Mouse (Mus musculus) heart, embryonic 14.5 days (tissue): ENCODE results near the gene Gm20521. TPM values are rescaled to one million over a fixed set of nuclear protein-coding genes. Genes with fewer than 3 reads are reported as not detected.

ENCODE experiments used
- ATAC-seq: fragments of 200-750 bp; cut with Nextera tagmentation; 2 replicates; pipeline ENCODE4 v1.8.0; 2017; ENCODE audit warnings: low read depth, moderate TSS enrichment; ENCODE audit not compliant: insufficient number of reproducible peaks, insufficient read depth, low FRiP score
- H3K27ac ChIP-seq, 2 experiments: fragments of 200-500 bp in 1 of 2; fragments of 300-500 bp in 1 of 2; sonication (generic) in 1 of 2; replicated peaks in 1 of 2; 2 replicates each; pipeline ENCODE4 v1.5.1; 2012 to 2014; ENCODE audit warnings: low read depth in 2 of 2, low read length in 2 of 2, control low read depth in 1 of 2, mild to moderate bottlenecking in 1 of 2, mixed read lengths in 1 of 2; ENCODE audit not compliant: control insufficient read depth in 1 of 2, insufficient read depth in 1 of 2
- H3K27me3 ChIP-seq: fragments of 300-500 bp; sonication (generic); 2 replicates; pipeline ENCODE4 v1.6.1; 2014; ENCODE audit warnings: mild to moderate bottlenecking, low read length, control low read depth; ENCODE audit not compliant: control insufficient read depth, insufficient read depth
- H3K36me3 ChIP-seq: fragments of 300-500 bp; sonication (generic); 2 replicates; pipeline ENCODE4 v1.6.1; 2014; ENCODE audit warnings: mild to moderate bottlenecking, control low read depth, low read length, mixed read lengths; ENCODE audit not compliant: control insufficient read depth, insufficient read depth
- H3K4me1 ChIP-seq, 2 experiments: fragments of 200-500 bp in 1 of 2; fragments of 300-500 bp in 1 of 2; sonication (generic) in 1 of 2; 2 replicates each; pipeline ENCODE4 v1.6.1; 2012 to 2014; ENCODE audit warnings: low read length in 2 of 2, control low read depth in 1 of 2, mixed read lengths in 1 of 2; ENCODE audit not compliant: control insufficient read depth in 2 of 2, insufficient read depth in 2 of 2
- H3K4me2 ChIP-seq: fragments of 300-500 bp; sonication (generic); 2 replicates; pipeline ENCODE4 v1.6.1; 2014; ENCODE audit warnings: mild to moderate bottlenecking, low read length
- H3K4me3 ChIP-seq, 2 experiments: fragments of 200-500 bp in 1 of 2; fragments of 300-500 bp in 1 of 2; sonication (generic) in 1 of 2; 2 replicates each; pipeline ENCODE4 v1.5.1; 2012 to 2014; ENCODE audit warnings: low read length in 2 of 2, mild to moderate bottlenecking in 2 of 2, control low read depth in 1 of 2, low read depth in 1 of 2, moderate library complexity in 1 of 2; ENCODE audit not compliant: control insufficient read depth in 1 of 2, insufficient read depth in 1 of 2
- H3K9ac ChIP-seq: fragments of 300-500 bp; sonication (generic); 2 replicates; pipeline ENCODE4 v1.6.1; 2014; ENCODE audit warnings: mild to moderate bottlenecking, low read length
- H3K9me3 ChIP-seq: fragments of 300-500 bp; sonication (generic); 2 replicates; pipeline ENCODE4 v1.6.1; 2016; ENCODE audit warnings: low read length, control low read depth; ENCODE audit not compliant: control insufficient read depth
- WGBS: fragments of 180-500 bp; shearing (Covaris S2); extraction: QIAGEN DNeasy Blood & Tissue Kit; methylation state at CpG from one replicate; pipeline ENCODE4 v1.1.7; 2014; 5-methylcytosine and 5-hydroxymethylcytosine counted together
- polyA plus RNA-seq: library from polyadenylated mRNA; unstranded; fragments of >200 nt; fragmentation: Nextera tagmentation; extraction: Ambion mirVana; gene quantifications from 2 replicates; pipeline ENCODE4 v1.2.1, GENCODE M21; 2014

Gm20521 gene
- polyA plus RNA-seq, 1 experiment from 2014 or later, result not detected

DNA sequence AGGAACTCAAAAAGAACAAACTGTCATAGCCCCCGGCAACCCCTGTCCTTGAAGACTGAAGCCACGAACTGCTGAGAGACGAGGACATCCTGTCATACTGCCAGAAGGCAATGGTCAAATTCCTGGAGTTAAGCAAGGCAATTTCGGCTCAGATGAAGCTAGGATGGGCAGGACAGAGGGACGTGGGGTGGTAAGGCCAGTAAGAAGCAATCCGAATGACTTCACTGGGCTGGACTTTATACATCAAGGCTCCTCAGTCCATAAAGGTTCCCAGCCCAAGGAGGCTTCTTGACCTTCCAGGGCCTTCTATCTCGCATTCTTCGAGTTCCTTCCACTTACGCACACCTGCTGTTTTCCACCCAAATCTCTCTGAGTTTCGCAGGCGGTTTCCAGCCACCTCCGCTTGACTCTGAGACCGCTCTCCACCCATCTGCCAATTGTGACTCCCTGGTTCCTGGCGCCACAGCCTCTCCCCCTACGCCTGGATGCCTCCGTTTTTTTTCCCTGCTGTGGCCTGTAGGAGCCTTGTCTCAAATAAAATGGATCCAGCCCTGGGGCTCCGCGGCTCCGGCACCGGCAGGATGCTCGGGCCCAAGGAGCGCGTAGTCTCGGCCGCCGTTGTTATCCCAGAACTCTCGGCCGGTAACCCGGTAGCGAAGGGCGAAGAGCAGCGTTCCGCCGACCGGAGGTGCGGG, 7.2 kb upstream of the Gm20521 start:
- peak overlapping the region; percentile 78 to 79 for H3K27ac ChIP-seq
- H3K9ac ChIP-seq, result peak overlapping the region; percentile 82
- H3K4me1 ChIP-seq, result peaks cover 5 to 10% of the 10 kb centered on the region in 2 experiments
- peak overlapping the region; percentile 99 for H3K4me2 ChIP-seq
- WGBS, result 2% methylated on average over 36 of the region's 36 CpGs
- no peaks in the 10 kb centered on the region for H3K27me3 ChIP-seq
- no peaks in the 10 kb centered on the region for H3K9me3 ChIP-seq
- H3K4me3 ChIP-seq, result peak overlapping the region; percentile 72 to 74
- ATAC-seq, result 0 out of 2 replicates have a peak, but pooled peaks have one; percentile 2
- H3K36me3 ChIP-seq, result no peaks in the 10 kb centered on the region

DNA sequence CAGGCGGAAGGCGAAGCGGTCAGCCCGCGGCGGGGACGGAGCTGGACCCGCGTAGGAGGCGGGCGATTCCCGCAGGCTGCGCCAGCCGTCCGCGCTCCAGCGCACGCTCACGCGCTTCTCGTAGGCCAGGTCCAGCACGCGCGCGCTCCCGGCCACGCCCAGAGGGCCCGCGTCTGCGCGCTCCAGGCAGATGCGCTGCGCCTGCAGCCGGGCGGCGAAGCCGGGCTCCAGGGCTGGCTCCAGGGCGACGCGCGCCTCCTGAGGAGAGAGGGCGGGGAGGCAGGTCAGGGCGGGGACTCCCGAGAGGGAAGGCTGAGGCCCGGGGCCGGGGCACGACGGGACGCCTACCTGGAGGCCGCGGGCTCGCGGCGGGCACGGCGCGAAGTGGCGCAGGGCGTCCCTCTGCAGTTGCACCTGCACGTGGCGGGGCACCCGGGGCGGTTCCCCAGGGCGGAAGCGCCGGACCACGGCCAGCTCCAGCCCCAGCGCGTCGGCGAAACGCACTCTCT, 6.6 kb upstream of the Gm20521 start:
- H3K4me3 ChIP-seq, result peak overlapping the region; percentile 72 to 74
- H3K4me2 ChIP-seq, result peak overlapping the region; percentile 99
- no peaks in the 10 kb centered on the region for H3K36me3 ChIP-seq
- H3K9me3 ChIP-seq, result no peaks in the 10 kb centered on the region
- under 1% methylated on average over 66 of the region's 72 CpGs for WGBS
- H3K27ac ChIP-seq, result peak overlapping the region; percentile 78 to 79
- H3K27me3 ChIP-seq, result no peaks in the 10 kb centered on the region
- H3K9ac ChIP-seq, result peak overlapping the region; percentile 82
- peak; percentile 86 for ATAC-seq
- peaks cover 5 to 10% of the 10 kb centered on the region in 2 experiments for H3K4me1 ChIP-seq

DNA sequence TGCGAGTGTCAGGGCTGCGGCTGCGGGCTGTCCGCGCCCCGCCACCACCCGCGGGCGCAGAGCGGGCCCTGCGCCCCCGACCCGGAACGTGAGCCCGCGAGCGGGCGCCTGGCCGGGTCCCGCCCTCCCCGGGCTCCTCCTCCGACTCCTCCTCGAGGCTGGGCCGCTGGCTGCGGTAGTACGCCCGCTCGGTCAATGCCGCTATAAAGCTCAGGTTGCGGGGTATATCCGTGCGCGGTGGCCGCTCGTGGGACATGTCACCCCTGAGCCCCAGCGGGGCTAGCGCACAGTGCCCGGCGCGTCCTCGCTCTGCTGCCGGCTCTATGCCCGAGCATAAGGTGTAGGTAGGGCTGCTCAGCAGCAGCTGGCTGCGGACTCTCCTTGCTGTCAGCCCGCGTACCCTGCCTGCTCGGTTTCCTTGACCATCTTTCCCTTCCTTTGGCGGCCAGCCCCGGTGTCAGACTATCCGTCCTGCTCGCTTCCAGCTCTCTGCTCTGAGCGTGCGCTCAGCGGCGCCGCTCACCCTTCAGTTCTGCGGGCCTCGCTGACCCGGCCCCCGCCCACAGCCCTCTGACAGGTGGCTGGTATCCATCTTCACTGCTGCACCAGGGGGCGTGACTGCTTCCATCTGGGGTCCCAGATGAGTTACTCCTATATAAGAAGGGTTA, 6.1 kb upstream of the Gm20521 start, which contains the start of gene Ppp1r3e:
Gene Ppp1r3e (minus strand): TSS at position 503 of the 668 bp plus-strand sequence.
- Histone ChIP-seq H3K9ac (peak within 1 kb of the TSS; percentile 82), H3K4me2 (peak within 1 kb of the TSS; percentile 99), H3K9me3 (no peaks in the 10 kb centered on the region), H3K4me1 (peaks cover 5 to 10% of the 10 kb centered on the region in 2 experiments), H3K27ac (peak within 1 kb of the TSS; percentile 78 to 79), H3K4me3 (peak within 1 kb of the TSS; percentile 72 to 74), H3K27me3 (no peaks in the 10 kb centered on the region), H3K36me3 (no peaks in the 10 kb centered on the region)
- peak; percentile 79 for ATAC-seq
- 1% methylated on average over 59 of the region's 61 CpGs for WGBS

DNA sequence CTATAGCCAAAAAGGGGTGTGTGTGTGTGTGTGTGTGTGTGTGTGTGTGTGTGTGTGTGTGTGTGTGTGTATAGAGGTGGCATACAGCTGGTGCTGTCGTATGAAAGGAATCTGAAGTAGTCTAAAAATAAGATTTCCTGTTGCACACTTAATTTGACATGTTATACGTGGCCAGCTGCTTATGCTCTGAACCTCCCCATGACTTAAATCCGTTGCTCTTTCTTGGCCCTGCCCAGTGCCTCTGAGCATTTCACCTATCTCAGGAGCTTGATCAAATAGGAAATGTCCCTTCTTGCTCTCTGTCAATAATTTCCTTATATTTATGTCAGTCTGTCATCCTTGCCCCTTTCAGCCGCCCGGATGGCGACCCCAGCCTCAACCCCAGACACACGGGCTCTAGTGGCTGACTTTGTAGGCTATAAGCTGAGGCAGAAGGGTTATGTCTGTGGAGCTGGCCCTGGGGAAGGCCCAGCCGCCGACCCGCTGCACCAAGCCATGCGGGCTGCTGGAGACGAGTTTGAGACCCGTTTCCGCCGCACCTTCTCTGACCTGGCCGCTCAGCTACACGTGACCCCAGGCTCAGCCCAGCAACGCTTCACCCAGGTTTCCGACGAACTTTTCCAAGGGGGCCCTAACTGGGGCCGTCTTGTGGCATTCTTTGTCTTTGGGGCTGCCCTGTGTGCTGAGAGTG, 926 bp downstream of the Gm20521 start:
- peak overlapping the region; percentile 55 to 73 for H3K4me3 ChIP-seq
- 27% methylated on average over 21 of the region's 21 CpGs for WGBS
- H3K27ac ChIP-seq, result peak overlapping the region; percentile 87 to 93
- H3K9me3 ChIP-seq, result no peaks in the 10 kb centered on the region
- peak; percentile 18; the same call in 1 of the 2 replicates for ATAC-seq
- H3K9ac ChIP-seq, result peak overlapping the region; percentile 80
- peaks cover 27% of the 10 kb centered on the region for H3K36me3 ChIP-seq
- no peaks in the 10 kb centered on the region for H3K27me3 ChIP-seq
- peaks cover 6 to 19% of the 10 kb centered on the region in 2 experiments for H3K4me1 ChIP-seq
- peak overlapping the region; percentile 76 for H3K4me2 ChIP-seq

DNA sequence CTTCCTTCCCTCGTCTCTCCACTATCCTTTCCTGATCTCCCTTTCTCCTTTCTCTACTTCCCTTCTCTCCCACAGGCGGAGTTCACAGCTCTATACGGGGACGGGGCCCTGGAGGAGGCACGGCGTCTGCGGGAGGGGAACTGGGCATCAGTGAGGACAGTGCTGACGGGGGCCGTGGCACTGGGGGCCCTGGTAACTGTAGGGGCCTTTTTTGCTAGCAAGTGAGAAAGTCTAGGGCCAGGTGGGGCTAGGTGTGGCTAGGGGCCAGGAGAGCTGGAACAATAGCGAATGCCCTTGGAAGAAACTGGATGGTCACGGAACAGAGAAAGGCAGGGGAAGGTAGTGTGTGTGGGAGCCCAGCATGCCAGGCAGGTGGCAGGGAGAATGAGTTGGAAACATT, 2.1 kb downstream of the Gm20521 start:
- no peak overlapping the region for H3K4me2 ChIP-seq
- no peak overlapping the region for H3K9ac ChIP-seq
- no peak overlapping the region for H3K4me3 ChIP-seq
- H3K27me3 ChIP-seq, result no peaks in the 10 kb centered on the region
- no peaks in the 10 kb centered on the region for H3K9me3 ChIP-seq
- peaks cover 6 to 19% of the 10 kb centered on the region in 2 experiments for H3K4me1 ChIP-seq
- no peak overlapping the region for H3K27ac ChIP-seq
- no peak for ATAC-seq
- H3K36me3 ChIP-seq, result peaks cover 27% of the 10 kb centered on the region
- WGBS, result 88% methylated on average over 11 of the region's 11 CpGs

DNA sequence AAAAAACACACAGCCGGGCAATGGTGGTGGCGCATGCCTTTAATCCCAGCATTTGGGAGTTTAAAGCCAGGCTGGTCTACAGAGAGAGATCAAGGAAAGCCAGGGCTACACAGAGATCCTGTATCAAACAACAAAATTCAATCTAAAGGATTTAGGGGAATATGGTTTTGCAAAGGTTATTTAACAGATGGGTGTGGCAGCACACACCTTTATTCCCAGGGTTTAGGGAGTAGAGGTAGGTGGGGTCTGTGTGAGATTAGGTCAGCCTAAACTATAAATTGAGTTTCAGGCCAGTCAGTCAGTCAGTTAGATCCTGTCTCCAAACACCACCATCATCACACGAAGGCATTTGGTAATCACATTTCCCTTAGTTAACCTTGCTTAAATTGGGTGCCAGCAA, 9.0 kb downstream of the Gm20521 start, which contains the start of gene Pabpn1:
Gene Pabpn1 (plus strand): TSS at position 301 of the 400 bp plus-strand sequence.
- H3K4me3 ChIP-seq, result peak within 1 kb of the TSS; percentile 44 to 52; a peak in 3 of 4 replicates
- peak within 1 kb of the TSS; percentile 62 for H3K4me2 ChIP-seq
- no peak for ATAC-seq
- H3K36me3 ChIP-seq, result peaks cover 20% of the 10 kb centered on the region
- H3K9ac ChIP-seq, result peak within 1 kb of the TSS; percentile 65
- H3K4me1 ChIP-seq, result peaks cover 5 to 24% of the 10 kb centered on the region in 2 experiments
- WGBS, result 88% methylated on average over 3 of the region's 3 CpGs
- no peaks in the 10 kb centered on the region for H3K27me3 ChIP-seq
- H3K9me3 ChIP-seq, result no peaks in the 10 kb centered on the region
- peak within 1 kb of the TSS; percentile 82 to 83 for H3K27ac ChIP-seq

DNA sequence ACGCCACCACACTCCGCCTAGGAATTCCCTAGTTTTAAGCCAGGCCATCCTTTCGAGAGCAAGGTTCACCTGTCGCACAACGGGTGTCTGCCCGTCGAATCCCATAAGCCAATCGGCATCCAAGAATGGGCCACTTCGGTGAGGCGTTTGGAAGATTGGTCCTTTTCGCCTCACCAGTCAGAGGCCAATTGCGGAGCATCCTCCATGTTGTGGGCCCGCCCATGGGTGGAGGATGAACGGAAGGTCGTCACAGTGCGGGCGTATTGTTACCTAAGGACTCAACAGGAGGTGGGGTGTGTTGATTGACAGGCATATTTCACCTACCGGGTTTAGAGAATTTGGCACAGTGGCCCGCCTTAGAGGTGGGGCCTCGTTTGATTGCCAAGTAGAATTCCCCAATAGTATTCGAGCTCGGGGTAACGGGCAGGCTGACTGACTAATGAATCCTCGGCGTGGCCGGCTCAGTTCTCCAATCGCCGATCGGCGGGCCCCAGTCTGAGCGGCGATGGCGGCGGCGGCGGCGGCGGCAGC, 10.5 kb downstream of the Gm20521 start:
- peak overlapping the region; percentile 100 for H3K9ac ChIP-seq
- H3K36me3 ChIP-seq, result peaks cover 35% of the 10 kb centered on the region
- peak; percentile 98 for ATAC-seq
- peak overlapping the region; percentile 62 for H3K4me2 ChIP-seq
- H3K9me3 ChIP-seq, result no peaks in the 10 kb centered on the region
- peak overlapping the region; percentile 83 to 97 for H3K27ac ChIP-seq
- H3K27me3 ChIP-seq, result no peaks in the 10 kb centered on the region
- H3K4me3 ChIP-seq, result peak overlapping the region; percentile 64 to 98
- peaks cover 6 to 25% of the 10 kb centered on the region in 2 experiments for H3K4me1 ChIP-seq
- under 1% methylated on average over 34 of the region's 38 CpGs for WGBS
